Mouse (Mus musculus) kidney, adult 8-10 months (tissue): ENCODE data around the gene Ghr.

Source experiments
- DNase-seq, 2 experiments: peaks; one replicate each; pipeline ENCODE4 v3.0.0; 2022

Ghr gene

DNA sequence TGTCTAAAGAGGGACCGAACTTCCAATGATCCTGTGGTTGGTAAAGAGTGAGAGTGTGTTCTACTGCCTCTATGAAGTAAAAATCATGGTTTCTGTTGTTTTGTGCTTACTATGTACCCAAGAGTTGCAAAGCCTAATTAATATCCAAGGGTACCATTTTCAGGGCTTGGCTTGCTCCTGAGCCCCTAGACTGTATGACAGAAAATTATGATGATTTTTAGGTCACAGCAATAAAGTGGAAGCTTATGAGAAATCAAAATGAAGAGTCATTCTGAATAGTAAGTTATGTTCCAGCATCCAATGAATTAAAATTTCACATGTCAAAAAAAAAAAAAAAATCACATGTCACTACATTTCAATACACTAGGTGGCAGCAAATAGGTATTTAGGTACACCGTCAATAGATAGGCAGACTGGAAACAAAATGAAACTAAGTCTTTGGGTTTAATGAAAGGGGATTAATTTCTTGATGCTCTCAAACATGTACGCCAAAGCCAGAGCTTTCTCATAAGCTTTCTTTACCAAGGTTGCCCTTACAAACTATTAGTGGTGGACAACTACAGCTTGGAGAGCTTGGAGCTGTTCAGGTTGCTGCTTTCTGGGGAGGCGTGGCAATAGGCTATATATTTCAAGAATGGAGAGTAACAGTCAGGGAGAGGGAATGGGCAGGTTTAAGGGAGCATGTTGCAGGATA lies 227.1 kb downstream of the Ghr start:
- DNase-seq, result no peak

DNA sequence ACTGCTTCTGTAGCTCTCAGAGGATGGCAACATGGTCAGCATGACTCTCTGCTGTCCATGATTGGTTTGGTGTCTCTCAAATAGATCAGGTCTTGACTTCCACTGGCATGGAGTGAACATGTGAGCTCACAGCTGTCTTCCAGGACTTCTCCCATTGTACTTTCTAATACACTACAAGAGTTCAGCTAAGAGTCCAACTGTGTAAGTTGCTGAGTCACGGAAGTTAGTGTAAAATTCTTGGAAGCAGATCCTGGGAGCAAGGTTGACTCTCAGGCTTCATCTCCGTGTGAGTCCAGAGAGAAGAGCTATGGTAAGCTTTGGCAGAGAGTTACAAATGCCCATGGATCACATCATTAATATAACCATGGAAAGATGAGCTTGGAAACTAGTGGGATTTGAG lies 229.6 kb downstream of the Ghr start:
- peak in 1 of 2 experiments; percentile 33 for DNase-seq

DNA sequence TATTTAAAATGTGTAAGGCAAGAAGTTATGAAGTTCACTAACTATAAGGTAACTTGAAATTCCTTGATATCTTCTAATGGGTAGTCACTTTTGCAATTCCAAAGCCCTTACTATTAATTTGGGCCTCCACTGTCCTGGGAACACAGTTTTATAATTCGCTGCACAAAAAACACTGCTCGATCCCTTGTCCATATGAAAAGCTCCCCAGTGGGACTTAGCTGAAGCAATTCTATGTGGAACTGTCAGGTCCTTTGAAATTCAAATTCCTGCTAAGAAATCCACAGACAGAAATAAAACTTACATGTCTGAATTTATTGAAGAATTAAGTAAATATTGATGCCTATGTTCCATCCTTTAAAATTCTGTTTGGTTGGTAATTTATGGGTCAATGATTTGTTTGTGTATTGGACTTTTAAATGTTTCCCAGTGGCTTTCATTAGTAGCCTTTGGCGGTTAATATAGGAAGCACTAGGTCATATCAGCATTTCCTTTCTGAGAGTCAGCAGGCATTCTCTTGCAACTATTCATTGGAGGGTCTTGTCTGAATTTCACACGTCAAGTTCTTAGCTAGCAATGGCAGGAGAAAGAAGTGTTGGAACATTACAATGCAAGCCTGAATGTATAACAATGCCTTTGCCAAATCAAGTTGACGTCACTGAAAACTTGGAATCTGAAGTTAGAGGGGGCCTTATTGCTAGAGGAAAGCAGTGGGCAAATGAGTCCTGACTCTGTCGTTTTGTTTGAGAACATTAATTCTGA lies 233.8 kb downstream of the Ghr start:
- DNase-seq, result no peak

DNA sequence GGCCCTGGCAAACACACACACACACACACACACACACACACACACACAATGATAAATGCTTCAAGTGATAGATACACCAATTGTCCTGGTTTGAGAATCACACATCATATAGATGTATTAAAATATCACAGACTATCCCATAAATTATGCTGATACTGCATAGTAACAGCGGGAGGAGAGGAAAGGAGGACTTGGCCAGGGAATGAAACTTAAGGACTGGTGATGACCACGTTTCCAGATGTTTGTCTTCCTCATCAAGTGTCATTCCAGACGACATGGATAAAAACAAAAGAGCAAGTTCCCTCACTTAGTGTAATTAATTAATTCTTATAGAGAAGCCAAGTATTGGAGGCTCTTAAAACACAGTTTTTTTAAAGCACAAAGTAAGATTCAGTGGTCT lies 236.6 kb downstream of the Ghr start:
- DNase-seq, result no peak

DNA sequence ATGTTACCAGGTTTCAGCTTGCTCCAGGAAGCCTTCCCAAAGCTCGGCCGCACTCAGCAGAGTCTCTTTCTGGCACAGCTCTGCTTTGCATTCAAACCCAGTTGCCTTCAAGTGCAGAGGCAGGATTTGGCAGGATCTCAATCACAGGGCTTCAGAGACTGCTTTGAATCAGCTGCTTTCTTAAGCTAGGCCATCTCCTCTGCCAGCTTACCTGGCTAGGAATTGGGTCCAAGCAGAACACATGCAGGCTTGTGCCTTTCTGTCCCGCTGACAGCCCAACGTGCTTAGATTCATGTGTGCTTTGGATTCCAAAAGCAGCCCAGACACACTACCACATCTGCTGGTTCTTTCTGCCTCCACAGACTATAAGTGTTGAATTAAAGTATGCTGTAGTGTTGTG lies 238.7 kb downstream of the Ghr start:
- no peak for DNase-seq

DNA sequence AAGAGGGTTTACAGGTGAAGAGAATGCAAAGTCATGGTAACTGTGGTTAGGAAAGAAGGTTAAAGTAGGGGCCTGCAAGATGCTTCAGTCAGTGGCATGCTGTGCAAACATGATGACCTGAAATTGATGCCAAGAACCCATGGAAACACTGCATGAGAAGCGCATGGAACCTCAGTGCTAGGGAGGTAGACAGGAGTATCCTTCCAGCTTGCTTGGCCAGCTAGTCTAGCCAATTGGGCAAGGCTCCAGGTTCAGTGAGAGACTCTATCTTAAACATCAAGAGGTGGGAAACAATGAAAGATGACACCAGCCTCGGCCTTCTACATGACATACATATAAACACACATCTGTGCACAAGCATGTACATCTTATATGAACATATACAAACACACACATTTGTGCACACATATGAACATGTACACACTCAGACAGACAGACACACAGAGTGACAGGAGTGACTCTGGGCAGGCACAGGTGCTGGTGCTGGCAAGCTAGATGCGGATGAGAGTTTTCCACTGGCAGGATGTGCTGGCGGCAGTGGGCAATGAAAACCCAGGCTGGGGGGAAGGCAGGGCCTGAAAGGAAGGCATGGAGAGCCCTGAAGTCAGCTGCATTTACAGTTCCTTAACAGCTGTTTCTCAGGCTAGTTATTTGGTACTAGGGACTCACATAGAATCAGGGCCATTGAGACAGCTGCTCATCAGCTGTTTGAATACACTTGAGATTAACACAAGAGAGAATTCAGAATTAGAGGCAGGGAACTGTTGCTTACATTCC lies 241.3 kb downstream of the Ghr start:
- DNase-seq, result no peak

DNA sequence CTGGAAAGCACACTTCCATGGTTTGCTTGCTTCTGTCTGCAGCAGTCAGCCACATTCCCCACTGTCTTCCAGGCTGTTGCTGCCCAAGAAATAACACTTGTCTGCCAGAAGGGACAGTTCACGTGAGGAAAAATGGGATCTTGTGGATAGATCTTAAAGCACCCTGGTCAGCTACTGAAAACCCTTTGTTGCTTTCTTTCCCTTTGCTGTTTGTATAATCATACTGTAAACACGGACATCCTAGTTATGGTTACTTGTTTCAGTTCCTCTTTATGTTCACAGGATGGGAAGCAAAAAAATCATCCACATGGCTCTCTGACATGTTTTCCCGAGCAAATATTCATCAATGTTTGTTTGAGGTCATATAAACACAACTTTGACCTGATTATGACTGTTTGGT lies 243.4 kb downstream of the Ghr start:
- DNase-seq, result no peak

DNA sequence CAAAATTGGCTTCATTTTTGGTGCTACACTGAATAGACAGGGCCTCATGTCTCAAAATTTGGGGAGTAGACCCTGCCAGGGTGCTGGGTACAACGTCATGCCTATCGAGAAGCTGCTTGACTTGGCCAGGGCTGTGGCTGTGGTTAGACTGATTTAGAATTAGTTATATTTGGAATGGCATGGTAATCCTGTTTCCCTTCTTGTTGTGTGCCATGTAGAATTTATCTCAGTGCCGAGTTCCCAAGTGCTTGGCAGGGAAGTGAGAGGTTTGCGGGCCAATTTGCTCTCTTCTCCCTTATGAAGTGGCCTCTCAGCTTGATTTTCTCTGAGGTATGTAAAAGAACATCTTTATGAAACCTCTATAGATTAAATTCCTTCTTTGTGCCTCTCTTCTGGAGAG lies 250.8 kb downstream of the Ghr start:
- DNase-seq, result no peak

DNA sequence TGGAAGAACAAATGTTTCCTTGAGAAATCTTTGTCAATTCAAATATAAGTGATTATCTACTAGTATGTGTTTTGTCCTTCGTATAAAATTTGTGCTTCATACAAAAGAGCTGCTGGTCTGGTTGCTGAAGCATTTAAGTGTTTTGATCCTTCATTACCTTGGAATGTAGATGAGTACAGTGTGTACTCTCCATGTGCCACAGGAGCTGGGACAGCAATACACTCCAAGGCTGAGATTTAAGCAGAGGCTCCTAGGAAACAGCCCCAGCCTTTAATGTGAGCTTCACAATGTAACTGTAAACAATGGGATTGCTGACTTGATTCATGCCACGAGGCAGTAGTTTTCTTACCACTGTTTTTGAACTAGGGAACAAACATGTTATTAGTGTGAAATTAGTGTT lies 251.5 kb downstream of the Ghr start:
- no peak for DNase-seq

DNA sequence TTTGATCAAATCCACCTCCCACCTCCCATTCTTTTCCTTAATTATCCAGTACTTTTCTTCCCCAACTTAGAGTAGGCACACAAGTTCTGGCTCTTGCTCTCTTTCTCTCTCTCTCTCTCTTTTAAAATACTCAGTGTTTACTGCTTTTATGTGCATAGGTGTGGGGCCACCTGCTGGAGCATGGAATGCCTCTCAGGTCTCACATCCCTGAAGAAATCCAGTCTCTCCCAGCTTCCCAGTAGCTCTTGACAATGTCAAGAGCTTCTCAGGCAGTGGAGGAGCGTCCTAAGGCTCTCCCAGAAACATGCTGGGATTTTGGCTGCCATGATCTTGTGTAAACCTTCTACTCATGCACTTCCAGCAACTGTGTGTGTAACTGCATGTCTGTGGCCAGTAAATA lies 253.0 kb downstream of the Ghr start:
- no peak for DNase-seq

DNA sequence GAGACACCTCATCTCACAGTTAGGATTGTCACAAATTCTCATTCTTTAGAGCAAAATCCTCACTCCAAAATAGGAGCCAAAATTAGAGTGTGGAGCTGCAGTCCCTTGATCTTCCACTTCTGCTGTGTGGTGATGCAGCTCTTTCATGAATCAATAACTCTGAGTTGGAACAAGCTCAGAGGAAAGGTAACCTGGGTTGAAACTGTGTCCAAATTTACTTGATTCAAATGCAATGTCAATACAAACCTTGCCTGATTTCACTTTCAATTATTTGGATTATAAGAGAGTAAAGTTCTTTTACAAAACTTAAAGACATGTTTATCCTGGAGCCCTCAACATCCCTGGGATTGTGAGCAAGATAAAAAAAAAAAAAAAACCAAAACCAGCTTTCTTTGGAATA lies 260.3 kb downstream of the Ghr start:
- no peak for DNase-seq

DNA sequence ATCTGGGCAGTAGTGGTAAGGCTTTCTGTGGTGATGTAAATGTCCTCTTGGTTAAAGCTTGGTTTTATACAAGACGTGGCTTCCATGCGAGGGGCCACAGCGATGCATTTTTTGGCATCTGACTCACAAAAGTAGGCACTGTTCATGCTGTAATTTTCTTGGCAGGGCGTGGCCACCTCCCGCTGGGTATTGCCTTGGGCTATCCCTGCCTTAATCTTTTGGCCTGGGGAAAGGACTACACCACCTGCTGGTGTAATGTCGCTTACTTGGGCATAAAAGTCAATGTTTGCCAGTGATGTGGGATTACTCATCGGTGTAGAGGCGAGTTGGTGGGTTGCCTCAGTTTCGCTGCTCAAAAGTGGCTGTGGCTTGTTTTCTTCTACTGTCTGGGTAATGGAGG lies 263.4 kb downstream of the Ghr start:
- DNase-seq, result no peak

DNA sequence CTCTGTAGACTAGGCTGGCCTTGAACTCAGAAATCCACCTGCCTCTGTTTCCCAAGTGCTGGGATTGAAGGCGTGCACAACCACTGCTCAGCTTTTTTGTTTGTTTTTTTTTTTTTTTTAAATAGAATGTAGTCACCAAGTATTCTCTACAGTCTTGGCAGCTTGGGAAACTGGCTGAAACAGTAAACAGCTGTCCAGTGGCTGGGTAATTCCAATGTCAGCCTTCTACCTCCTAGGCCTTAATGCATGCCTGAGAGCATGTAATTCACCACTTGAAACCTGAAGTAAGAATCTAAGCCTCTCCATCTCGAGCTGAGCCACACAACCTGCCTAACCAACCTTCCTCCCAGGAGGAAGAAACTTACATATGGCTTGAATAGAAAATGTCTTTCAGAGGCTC lies 266.7 kb downstream of the Ghr start:
- DNase-seq, result no peak

DNA sequence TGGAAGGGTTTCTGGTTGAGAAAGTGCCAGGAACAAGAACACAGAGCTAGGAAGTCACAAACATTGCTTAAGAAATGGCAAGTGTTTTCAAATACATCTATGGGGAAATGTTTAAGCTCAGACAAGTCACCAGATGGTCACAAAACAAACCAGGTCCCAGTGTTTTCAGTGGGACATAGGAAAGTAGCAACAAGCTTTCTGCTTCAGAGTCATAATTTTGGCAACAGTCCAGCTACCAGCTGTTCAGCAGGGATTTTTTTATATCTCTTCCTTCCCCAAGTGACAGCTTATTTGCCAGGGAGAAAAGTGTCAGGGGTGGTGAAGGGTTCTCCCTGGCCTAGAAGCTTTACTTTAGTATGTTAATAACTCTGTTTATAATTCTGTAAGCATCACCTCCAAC lies 270.4 kb downstream of the Ghr start:
- DNase-seq, result no peak

DNA sequence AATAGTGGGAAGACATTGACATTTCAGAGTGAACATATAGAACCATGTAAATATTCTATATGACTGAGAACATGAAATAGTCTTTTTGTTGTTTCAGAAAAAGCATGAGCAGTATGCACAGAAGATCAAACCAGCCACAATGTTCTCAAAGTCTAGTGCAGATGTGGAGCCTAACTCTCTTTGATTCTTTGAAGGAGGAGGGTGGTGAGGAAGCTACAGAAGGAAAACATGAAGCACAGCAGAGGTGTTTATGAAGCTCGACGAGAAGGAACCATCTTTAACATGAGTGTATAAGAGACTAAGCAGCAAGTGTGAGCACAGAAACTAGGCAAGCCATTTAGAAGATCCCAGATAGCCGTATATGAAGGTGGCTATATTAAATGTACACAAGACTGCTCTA lies 273.4 kb downstream of the Ghr start:
- DNase-seq, result no peak

DNA sequence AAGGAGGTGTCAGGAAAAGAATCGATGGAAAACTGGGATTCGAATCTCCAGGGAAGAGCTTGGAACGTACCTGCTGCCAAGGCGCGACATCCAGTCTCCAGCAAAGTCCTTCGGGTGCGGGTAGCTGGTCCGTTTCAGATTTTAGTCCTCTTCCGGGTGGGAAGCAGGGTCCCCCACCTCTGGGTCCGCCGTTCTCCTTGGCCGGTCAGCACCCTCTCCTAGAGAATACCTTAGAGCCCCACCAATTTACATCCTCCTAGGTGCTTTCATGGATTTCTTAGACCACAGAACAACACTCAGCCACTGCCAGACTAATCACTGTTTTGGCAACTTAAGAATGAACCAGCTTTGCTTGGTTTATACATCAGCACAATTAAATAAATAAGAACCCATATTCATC lies 279.9 kb downstream of the Ghr start, which contains the start of gene Ccdc152:
Ccdc152 (minus strand) TSS at position 101 of the 400 bp plus-strand sequence.
- DNase-seq, result no peak

DNA sequence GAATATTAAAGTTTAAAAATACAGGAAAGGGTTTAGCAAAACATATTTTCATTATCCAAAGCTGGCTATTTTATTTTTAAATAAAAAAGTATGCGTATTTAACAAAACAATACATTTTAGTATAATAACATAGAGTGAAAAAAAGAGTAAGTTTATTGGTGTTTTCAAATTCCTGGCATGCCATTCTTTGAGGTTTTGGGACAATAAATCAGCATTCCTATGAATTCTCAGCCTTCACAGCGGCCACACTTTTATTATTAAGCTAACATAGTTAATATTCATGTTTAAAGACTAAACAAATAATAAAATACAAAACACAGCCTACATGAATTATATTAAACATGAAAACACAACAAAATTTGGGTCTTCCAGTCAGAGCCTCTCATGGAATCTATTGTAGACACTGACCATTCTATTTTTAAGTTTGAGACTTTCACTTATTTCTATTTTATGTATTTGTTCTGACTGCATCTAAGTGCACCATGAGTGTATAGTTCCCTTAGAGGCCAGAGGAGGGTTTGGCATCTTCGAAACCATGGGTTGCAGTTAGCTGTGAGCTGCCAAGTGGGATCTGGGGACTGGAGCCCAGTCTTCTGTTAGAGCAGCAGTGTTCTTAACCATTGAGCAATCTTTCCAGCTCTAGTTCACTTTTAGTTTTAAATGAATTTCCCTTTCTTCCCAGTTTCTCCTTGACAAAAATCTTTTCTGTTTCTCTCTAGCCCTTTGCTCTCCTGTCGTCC lies 282.8 kb downstream of the Ghr start:
- DNase-seq, result no peak

DNA sequence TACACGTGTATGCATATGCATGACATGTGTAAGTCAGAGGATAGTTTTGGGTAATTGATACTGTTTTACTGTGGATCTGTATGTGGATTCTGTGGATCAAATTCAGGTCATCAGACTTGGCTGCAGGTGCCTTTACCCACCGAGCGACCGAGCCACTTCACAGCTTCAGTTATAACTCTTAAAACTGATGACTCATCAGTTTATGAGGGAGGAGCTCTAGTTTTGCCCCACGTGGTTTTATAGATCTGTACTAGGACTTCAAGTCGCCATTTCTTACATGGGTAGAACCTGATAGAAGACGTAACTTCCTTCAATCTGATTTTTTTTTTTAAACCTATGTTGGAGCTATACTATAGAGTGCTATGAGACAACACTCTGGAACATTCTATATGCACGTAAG lies 285.7 kb downstream of the Ghr start:
- DNase-seq, result no peak

DNA sequence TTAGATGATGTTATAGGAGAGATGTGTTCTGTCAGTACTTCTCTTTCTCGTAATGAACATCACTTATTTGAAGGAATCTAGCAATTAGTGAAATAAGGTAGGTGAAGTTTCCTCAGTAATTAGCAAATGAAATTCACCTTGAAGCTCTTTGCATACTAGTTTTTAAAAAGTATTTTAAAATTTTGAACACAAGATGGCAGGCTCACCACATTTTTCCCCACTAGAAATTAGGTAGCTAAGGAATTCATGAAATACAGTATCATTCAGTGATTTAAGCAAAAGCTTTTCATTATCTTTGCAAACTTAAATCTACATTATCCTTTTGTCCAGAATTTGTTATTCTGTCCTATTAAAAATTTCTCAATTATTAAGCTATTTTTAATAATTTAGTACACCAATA lies 287.3 kb downstream of the Ghr start:
- DNase-seq, result no peak

DNA sequence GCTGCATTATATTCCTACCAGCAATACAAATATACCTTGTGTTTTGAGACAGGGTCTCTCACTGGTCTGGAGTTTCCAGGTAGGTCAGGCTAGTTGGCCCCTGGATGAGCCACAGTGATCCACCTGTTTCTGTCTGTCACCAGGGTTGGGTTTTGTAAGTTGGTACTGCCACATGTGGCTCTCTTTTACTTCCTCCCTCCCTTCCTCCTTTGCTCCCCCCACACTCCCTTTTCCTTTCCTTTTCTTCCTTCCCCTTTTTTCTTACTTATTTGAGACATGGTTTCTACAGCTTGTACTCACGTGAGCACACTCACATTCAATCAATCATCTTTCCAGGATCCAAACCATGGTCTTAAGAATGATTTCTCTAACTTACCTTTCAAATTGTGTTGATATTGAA lies 289.8 kb downstream of the Ghr start:
- no peak for DNase-seq

DNA sequence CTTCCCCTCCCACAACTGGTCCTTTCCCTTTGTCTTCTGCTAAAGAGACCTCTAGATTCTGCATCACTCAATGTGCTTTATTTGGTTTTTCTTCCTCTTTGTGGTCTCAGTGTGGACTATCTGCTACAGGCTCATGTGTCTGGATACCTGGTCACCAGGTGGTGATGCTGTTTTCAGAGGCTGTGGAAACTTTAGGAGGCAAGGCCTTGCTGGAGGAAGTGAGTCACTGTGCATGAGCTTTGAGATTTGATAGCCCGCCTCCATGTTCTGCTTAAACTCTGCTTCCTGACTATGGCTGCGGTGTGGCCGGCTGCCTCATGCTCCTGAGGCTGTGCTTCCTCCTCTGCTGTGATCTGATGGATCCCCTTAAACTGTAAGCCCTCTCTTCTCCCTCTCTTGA lies 292.9 kb downstream of the Ghr start:
- no peak for DNase-seq

DNA sequence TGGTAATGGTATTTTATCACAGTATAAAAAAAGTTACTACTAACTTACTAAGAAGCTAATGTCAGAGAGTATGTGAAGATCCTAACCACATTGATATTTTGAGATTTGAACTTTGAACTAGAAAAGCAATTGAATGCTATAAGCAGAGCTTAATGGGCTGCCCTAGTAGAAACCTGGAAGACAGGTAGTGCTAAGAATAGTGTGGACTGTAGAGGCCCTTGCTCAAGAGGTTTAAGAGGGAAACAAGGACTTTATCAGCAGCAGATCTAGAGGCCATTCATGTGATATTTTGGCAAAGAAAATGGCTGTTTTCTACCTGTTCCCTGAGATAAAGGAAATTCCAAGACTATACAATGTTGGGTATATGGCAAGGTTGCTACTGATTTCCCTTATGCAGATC lies 297.3 kb downstream of the Ghr start:
- no peak for DNase-seq

DNA sequence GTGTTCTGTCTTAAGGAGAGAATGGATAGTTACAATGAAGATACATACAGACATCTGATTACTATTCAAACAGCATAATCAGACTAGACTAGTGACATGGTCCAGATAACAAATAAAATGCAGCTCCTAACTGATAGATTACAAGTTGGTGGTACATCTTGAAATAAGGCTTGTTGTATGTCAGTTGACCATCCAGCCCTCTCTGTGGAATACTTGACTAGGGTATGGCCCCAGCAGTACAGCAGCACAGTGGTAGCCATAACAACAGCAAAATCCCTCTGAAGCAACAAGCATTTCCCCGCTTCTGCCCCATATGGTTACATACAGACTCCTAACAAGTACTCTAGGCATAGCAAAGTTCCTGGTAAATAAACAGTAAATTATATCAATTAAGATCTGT lies 301.6 kb downstream of the Ghr start:
- DNase-seq, result no peak
